Mouse (Mus musculus) midbrain, postnatal 0 days (tissue): Measurements from ENCODE around the gene Ifna14. TPM values are rescaled to one million over a fixed set of nuclear protein-coding genes. Genes with fewer than 3 reads are reported as not detected.
"Not testable (repeated sequence)": the region's sequence is repeated elsewhere in the genome, so short reads cannot be mapped to it uniquely, and the experiment has no call there.

Experiments used
- ATAC-seq: fragments of 200-750 bp; cut with Nextera tagmentation; 2 replicates; pipeline ENCODE4 v1.8.0; 2017; ENCODE audit warnings: moderate number of reproducible peaks, mild to moderate bottlenecking, moderate TSS enrichment, moderate library complexity; ENCODE audit not compliant: low FRiP score
- DNase-seq: peaks from one replicate; pipeline ENCODE4 v3.0.0-alpha.2; 2015; ENCODE audit warnings: low spot score
- H3K27ac ChIP-seq: fragments of 300-500 bp; sonication (generic); 2 replicates; pipeline ENCODE4 v1.5.1; 2014; ENCODE audit warnings: low read depth, mild to moderate bottlenecking, low read length, mixed read lengths
- H3K27me3 ChIP-seq: fragments of 300-500 bp; sonication (generic); 2 replicates; pipeline ENCODE4 v1.6.1; 2014; ENCODE audit warnings: low read length, control low read depth, mixed read lengths; ENCODE audit not compliant: insufficient read depth
- H3K36me3 ChIP-seq: fragments of 300-500 bp; sonication (generic); 2 replicates; pipeline ENCODE4 v1.6.1; 2014; ENCODE audit warnings: low read length, control low read depth, mixed read lengths; ENCODE audit not compliant: insufficient read depth
- H3K4me1 ChIP-seq: fragments of 300-500 bp; sonication (generic); 2 replicates; pipeline ENCODE4 v1.6.1; 2014; ENCODE audit warnings: mild to moderate bottlenecking, control low read depth, antibody characterized with exemption, low read length, mixed read lengths; ENCODE audit not compliant: insufficient read depth
- H3K4me2 ChIP-seq: fragments of 300-500 bp; sonication (generic); 2 replicates; pipeline ENCODE4 v1.6.1; 2014; ENCODE audit warnings: low read depth, mild to moderate bottlenecking, low read length, mixed read lengths; ENCODE audit not compliant: poor library complexity, severe bottlenecking
- H3K4me3 ChIP-seq: fragments of 300-500 bp; sonication (generic); 2 replicates; pipeline ENCODE4 v1.5.1; 2014; ENCODE audit warnings: low read depth, mild to moderate bottlenecking, low read length, moderate library complexity
- H3K9ac ChIP-seq: fragments of 300-500 bp; sonication (generic); replicated peaks from 2 replicates; pipeline ENCODE4 v1.6.1; 2014; ENCODE audit warnings: mild to moderate bottlenecking, low read length, moderate library complexity, mixed read lengths; ENCODE audit not compliant: poor library complexity, severe bottlenecking
- H3K9me3 ChIP-seq: fragments of 300-500 bp; sonication (generic); 2 replicates; pipeline ENCODE4 v1.6.1; 2016; ENCODE audit warnings: low read length, control low read depth
- CTCF ChIP-seq: IDR thresholded peaks from 2 replicates; pipeline ENCODE4 v1.5.1; 2016; ENCODE audit warnings: antibody characterized with exemption, mild to moderate bottlenecking
- WGBS: fragments of 180-500 bp; shearing (Covaris S2); extraction: QIAGEN DNeasy Blood & Tissue Kit; methylation state at CpG from one replicate; pipeline ENCODE4 v1.1.7; 2014; 5-methylcytosine and 5-hydroxymethylcytosine counted together
- polyA plus RNA-seq: library from polyadenylated mRNA; unstranded; fragments of >200 nt; fragmentation: Nextera tagmentation; extraction: Ambion mirVana; gene quantifications from 2 replicates; pipeline ENCODE4 v1.2.1, GENCODE M21; 2015
- total RNA-seq: library from RNA; depleted of rRNA; stranded (reverse); fragments of >200 nt; gene quantifications from 2 replicates; pipeline ENCODE4 v1.2.3, GENCODE M21; 2014; rRNA removed

Ifna14 gene
- total RNA-seq (not detected in 2 replicates), polyA plus RNA-seq (not detected in 2 replicates)

DNA sequence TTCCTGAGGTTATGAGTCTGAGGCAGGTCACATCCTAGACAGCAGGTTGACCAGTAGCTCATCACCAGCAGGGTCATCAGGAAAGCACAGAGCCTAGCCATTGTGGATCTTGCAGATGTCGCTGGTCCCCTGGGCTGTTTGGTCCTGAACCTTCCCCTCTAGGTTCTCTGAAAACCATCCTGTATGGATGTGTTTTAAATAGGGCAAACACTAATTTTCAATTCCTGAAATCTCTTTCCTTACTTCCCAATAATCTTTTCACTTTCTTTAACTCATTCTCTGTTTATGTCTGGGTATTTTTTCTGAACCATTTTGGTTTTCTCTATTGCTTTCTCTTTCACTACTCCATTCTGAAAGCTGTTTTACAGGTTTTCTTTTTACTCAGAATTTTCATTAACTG lies at the start of gene Ifna14:
Ifna14 (minus strand) TSS at position 101 of the 400 bp plus-strand sequence.
- WGBS = 71% methylated on average over 1 of the region's 1 CpGs
- ATAC-seq = no peak

DNA sequence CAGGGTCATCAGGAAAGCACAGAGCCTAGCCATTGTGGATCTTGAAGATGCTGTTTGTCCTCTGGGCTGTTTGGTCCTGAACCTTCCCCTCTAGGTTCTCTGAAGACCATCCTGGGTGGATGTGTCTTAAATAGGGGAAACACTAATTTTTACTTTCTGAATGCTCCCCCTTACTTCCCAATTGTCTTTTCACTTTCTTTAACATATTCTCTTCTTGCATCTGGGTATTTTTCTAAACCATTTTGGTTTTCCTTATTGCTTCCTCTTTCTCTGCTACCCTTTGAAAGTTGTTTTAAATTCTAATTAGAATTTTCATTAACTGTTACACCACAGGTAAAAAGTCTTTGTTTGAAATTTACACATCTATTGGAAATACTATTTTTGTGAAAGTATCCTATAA lies 31.7 kb upstream of the Ifna14 start, which contains the start of gene Ifna12:
Ifna12 (minus strand) TSS at position 101 of the 400 bp plus-strand sequence.
- no peak for TF ChIP-seq CTCF
- H3K36me3 ChIP-seq = no peaks in the 10 kb centered on the region
- H3K9me3 ChIP-seq = no peaks in the 10 kb centered on the region
- no peak within 1 kb of the TSS for H3K4me3 ChIP-seq
- no peak within 1 kb of the TSS for H3K9ac ChIP-seq
- H3K27me3 ChIP-seq = no peaks in the 10 kb centered on the region
- ATAC-seq (no peak), DNase-seq (no peak)
- no peak within 1 kb of the TSS for H3K27ac ChIP-seq
- no peak within 1 kb of the TSS for H3K4me2 ChIP-seq
- H3K4me1 ChIP-seq = no peaks in the 10 kb centered on the region

More for the DNA sequence above, at the start of gene Ifna14:
- TF ChIP-seq CTCF = no peak
- Histone ChIP-seq H3K9me3 (no peaks in the 10 kb centered on the region), H3K4me3 (no peak within 1 kb of the TSS), H3K27me3 (no peaks in the 10 kb centered on the region), H3K4me2 (no peak within 1 kb of the TSS), H3K4me1 (no peaks in the 10 kb centered on the region), H3K9ac (no peak within 1 kb of the TSS), H3K27ac (no peak within 1 kb of the TSS), H3K36me3 (no peaks in the 10 kb centered on the region)
- no peak for DNase-seq

DNA sequence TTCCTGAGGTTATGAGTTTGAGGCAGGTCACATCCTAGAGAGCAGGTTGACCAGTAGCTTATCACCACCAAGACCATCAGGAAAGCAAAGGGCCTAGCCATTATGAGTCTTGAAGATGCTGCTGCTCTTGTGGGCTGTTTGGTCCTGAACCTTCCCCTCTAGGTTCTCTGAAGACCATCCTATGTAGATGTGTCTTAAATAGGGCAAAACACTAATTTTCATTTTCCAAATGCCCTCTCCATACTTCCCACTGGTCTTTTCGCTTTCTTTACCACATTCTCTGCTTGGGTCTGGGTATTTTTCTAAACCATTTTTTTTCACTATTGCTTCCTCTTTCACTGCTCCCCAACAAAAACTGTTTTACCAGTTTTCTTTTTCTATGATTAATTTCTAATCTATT lies 20.7 kb upstream of the Ifna14 start, which contains the start of gene Ifna9:
Ifna9 (minus strand) TSS at position 101 of the 400 bp plus-strand sequence.
- no peaks in the 10 kb centered on the region for H3K9me3 ChIP-seq
- no peak within 1 kb of the TSS for H3K4me2 ChIP-seq
- ATAC-seq = no peak
- no peak within 1 kb of the TSS for H3K4me3 ChIP-seq
- H3K27me3 ChIP-seq = no peaks in the 10 kb centered on the region
- no peak for TF ChIP-seq CTCF
- H3K27ac ChIP-seq = no peak within 1 kb of the TSS
- H3K36me3 ChIP-seq = no peaks in the 10 kb centered on the region
- no peak for DNase-seq
- WGBS = 97% methylated on average over 1 of the region's 1 CpGs
- H3K4me1 ChIP-seq = no peaks in the 10 kb centered on the region
- H3K9ac ChIP-seq = no peak within 1 kb of the TSS

DNA sequence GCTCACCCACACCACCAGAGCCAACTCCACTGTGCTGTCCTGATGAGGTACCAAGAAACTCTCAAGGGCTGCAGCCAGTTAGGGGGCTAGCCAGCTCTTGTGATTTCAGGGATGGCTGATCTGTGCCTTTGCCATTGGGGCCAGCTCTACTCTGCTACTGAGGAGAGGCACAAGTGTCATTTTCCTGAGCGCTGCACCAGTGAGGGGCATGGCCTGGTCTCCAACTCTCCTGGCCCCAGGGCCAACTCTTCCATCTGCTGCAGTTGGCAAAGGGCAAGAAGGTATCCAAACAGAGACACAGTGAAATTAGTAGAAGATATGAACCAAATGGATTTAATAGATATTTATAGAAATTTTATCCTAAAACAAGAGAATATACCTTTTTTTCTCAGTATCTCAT lies 9.8 kb downstream of the Ifna14 start:
- no peak for TF ChIP-seq CTCF
- no peak for DNase-seq
- Histone ChIP-seq H3K9me3 (no peaks in the 10 kb centered on the region), H3K4me3 (no peak overlapping the region), H3K27ac (no peak overlapping the region), H3K27me3 (no peaks in the 10 kb centered on the region), H3K9ac (no peak overlapping the region), H3K36me3 (no peaks in the 10 kb centered on the region), H3K4me1 (no peaks in the 10 kb centered on the region), H3K4me2 (no peak overlapping the region)
- 96% methylated on average over 1 of the region's 1 CpGs for WGBS
- no peak for ATAC-seq

DNA sequence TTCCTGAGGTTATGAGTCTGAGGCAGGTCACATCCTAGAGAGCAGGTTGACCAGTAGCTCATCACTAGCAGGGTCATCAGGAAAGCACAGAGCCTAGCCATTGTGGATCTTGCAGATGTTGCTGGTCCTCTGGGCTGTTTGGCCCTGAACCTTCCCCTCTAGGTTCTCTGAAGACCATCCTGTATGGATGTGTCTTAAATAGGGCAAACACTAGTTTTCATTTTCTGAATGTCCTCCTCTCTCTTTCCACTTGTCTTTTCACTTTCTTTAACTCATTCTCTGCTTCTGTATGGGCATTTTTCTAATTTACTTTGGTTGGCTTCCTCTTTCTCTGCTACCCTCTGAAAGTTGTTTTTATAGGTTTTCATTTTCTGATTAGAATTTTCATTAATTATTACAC lies 13.5 kb downstream of the Ifna14 start, which contains the start of gene Ifna15:
Ifna15 (minus strand) TSS at position 101 of the 400 bp plus-strand sequence.
- not testable (repeated sequence) for H3K4me3 ChIP-seq, H3K27ac ChIP-seq, H3K4me1 ChIP-seq, H3K9ac ChIP-seq, H3K9me3 ChIP-seq, DNase-seq, H3K36me3 ChIP-seq, H3K27me3 ChIP-seq, H3K4me2 ChIP-seq, ATAC-seq

DNA sequence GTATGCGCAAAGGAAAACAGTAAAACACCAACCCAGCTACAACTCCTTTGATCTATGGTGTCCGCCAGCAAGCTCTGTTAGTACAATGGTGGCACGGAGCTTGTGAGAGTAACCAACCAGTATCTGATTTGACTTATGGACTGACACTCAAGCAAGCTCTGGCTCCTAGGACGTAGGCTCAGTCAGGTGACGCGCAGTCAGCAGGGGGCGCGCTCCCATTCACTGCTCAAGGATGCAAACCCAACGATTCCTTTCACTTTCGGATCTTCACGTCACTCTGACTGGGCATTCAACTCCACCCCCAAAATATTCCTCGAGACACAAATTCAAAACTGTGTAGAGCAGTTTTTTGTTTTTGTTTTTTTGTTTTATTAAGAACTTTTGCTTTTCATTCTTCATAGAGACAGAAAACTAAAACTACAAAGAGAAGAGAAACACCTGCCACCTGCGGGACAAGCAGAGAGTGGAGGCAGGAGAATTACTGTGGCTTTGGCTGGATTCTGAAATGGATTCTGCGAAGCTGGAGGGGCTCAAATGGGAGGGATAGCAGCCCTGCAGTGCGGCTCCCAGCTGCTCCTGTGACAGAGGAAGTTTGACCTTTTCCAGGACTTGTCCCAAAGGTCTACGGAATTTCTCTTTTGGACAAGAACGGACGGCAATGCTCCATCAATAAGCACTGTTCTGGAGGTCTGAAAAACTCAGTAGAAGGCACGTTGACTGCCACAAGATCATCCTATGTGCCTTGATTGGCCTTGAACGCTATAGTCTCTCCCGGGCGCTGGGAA lies 21.2 kb downstream of the Ifna14 start:
- no peaks in the 10 kb centered on the region for H3K9me3 ChIP-seq
- no peaks in the 10 kb centered on the region for H3K4me1 ChIP-seq
- no peaks in the 10 kb centered on the region for H3K27me3 ChIP-seq
- no peaks in the 10 kb centered on the region for H3K36me3 ChIP-seq
- ATAC-seq (0 out of 2 replicates have a peak, but pooled peaks have one; percentile 38), DNase-seq (peak; percentile 71)
- H3K4me3 ChIP-seq = peak overlapping the region; percentile 24
- H3K27ac ChIP-seq = no peak overlapping the region
- H3K4me2 ChIP-seq = peak overlapping the region; percentile 43
- 38% methylated on average over 22 of the region's 22 CpGs for WGBS
- H3K9ac ChIP-seq = no peak overlapping the region
- TF ChIP-seq CTCF = peak; percentile 70
